Mouse (Mus musculus) cerebellum, postnatal 14 days (tissue): ENCODE data around the gene C530008M17Rik.

ENCODE experiments used
- DNase-seq, 2 experiments: peaks; one replicate each; pipeline ENCODE4 v3.0.0; 2021; ENCODE audit warnings: mixed read lengths in 2 of 2

The C530008M17Rik gene

GRCm38 (mm10) chr5:76843448-76843847, 187.1 kb downstream of the C530008M17Rik start:
- peak; percentile 83 to 87 for DNase-seq

- no peak for DNase-seq
Observed at GRCm38 (mm10) chr5:76843851-76844419, 187.6 kb downstream of the C530008M17Rik start.

- no peak for DNase-seq
Observed at GRCm38 (mm10) chr5:76844618-76845186, 188.4 kb downstream of the C530008M17Rik start.

GRCm38 (mm10) chr5:76847106-76847505, 190.8 kb downstream of the C530008M17Rik start:
- DNase-seq, result no peak

GRCm38 (mm10) chr5:76851316-76851715, 195.0 kb downstream of the C530008M17Rik start:
- no peak for DNase-seq

- peak; percentile 88 to 91 for DNase-seq
Observed at GRCm38 (mm10) chr5:76853549-76853948, 197.2 kb downstream of the C530008M17Rik start.

GRCm38 (mm10) chr5:76855829-76856600, 199.7 kb downstream of the C530008M17Rik start:
- no peak for DNase-seq

GRCm38 (mm10) chr5:76857103-76858015, 201.0 kb downstream of the C530008M17Rik start:
- DNase-seq, result no peak

- DNase-seq, result no peak
Observed at GRCm38 (mm10) chr5:76858444-76858843, 202.1 kb downstream of the C530008M17Rik start.

GRCm38 (mm10) chr5:76866819-76867218, 210.5 kb downstream of the C530008M17Rik start:
- no peak for DNase-seq

GRCm38 (mm10) chr5:76868693-76869286, 212.5 kb downstream of the C530008M17Rik start:
- peak in 1 of 2 experiments; percentile 33 for DNase-seq

- no peak for DNase-seq
Observed at GRCm38 (mm10) chr5:76869553-76869952, 213.2 kb downstream of the C530008M17Rik start.

GRCm38 (mm10) chr5:76876106-76876758, 219.9 kb downstream of the C530008M17Rik start:
- no peak for DNase-seq

GRCm38 (mm10) chr5:76884107-76884506, 227.8 kb downstream of the C530008M17Rik start:
- no peak for DNase-seq

GRCm38 (mm10) chr5:76887011-76887410, 230.7 kb downstream of the C530008M17Rik start:
- no peak for DNase-seq

- DNase-seq, result no peak
Observed at GRCm38 (mm10) chr5:76892608-76893007, 236.3 kb downstream of the C530008M17Rik start.

GRCm38 (mm10) chr5:76893084-76893483, 236.8 kb downstream of the C530008M17Rik start:
- no peak for DNase-seq

GRCm38 (mm10) chr5:76902131-76902530, 245.8 kb downstream of the C530008M17Rik start:
- DNase-seq, result no peak

GRCm38 (mm10) chr5:76904713-76905404, 248.5 kb downstream of the C530008M17Rik start:
- peak in 1 of 2 experiments; percentile 22 for DNase-seq

- DNase-seq, result peak; percentile 99
Observed at GRCm38 (mm10) chr5:76905405-76906154, 249.3 kb downstream of the C530008M17Rik start, which contains the start of gene Aasdh. TSS of gene Aasdh (minus strand) at chr5:76905514.
